Comparison of ENCODE assay signal across 7 mouse cellular contexts in the genomic region with DNA sequence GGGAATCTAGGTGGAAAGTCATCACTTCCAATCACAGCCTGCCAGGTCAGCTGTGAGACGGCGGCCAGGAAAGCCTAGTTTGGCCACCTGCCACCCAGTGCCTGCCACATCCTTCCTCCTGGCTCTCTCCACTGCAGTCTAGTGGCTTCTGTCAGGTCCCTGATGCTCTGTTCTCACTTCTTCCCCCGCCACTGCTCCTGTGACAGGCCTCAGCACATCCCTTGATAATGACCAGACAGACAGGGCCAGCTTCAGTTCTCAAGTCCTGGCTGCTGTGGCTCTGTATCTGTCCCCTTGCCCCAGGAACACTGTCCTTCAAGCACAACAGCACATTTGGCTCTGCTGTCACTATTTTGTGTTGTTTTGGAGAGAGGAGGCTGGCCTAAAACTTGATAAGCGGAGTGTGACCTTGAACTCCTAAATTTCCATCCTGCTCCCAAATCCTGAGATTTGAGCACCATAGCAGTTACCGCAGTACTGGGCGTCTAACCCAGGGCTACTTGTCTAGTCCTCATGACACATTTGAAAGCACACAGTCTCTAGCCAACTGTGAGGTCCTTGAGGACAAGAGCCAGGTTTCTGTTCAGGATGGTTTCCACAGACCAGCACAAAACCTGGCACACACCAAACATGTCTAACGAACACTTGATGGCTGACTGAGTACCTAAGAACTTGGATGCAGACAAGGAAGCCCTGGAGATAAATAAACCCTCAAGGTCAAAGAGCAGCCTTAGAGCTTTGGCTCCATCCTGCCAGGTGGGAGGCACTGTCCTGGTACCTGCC.
DNase-seq lines count a peak whose midpoint lies in the region; ATAC-seq lines count a peak whose summit lies in the region.

No protein-coding gene starts in this region.

- peaks cover 31% of the 10 kb centered on the region for H3K4me1 ChIP-seq in midbrain, embryonic 10.5 days
- peaks cover 5% of the 10 kb centered on the region for H3K4me1 ChIP-seq in midbrain, embryonic 16.5 days (ENCODE audit: control insufficient read depth, insufficient read depth, low read length)

- no peak for ATAC-seq in midbrain, embryonic 16.5 days

- no peak overlapping the region for H3K4me2 ChIP-seq in midbrain, embryonic 16.5 days (ENCODE audit: low read length)

- peak overlapping the region; percentile 17; the same call in 1 of the 2 replicates for H3K27ac ChIP-seq in midbrain, embryonic 10.5 days (replicated peaks)
- no peak overlapping the region for H3K27ac ChIP-seq in midbrain, embryonic 16.5 days (ENCODE audit: low read length)

- no peaks in the 10 kb centered on the region; the same call in 1 of the 2 replicates for H3K27me3 ChIP-seq in midbrain, embryonic 10.5 days (ENCODE audit: low read depth, poor library complexity, severe bottlenecking)
- H3K27me3 ChIP-seq in midbrain, embryonic 16.5 days (ENCODE audit: control insufficient read depth, insufficient read depth, low read depth, low read length), result no peaks in the 10 kb centered on the region

- H3K4me3 ChIP-seq in midbrain, embryonic 10.5 days, result no peak overlapping the region
- no peak overlapping the region for H3K4me3 ChIP-seq in midbrain, embryonic 16.5 days (ENCODE audit: low read depth, low read length)

- H3K36me3 ChIP-seq in midbrain, embryonic 10.5 days, result peaks cover 26% of the 10 kb centered on the region; the same call in 1 of the 2 replicates
- peaks cover 20% of the 10 kb centered on the region for H3K36me3 ChIP-seq in midbrain, embryonic 16.5 days (ENCODE audit: control insufficient read depth, insufficient read depth, low read length)

- H3K9me3 ChIP-seq in midbrain, embryonic 10.5 days (replicated peaks), result no peaks in the 10 kb centered on the region
- no peaks in the 10 kb centered on the region for H3K9me3 ChIP-seq in midbrain, embryonic 16.5 days (replicated peaks; ENCODE audit: control insufficient read depth, low read length, poor library complexity, severe bottlenecking)

- no peak overlapping the region for H3K9ac ChIP-seq in midbrain, embryonic 16.5 days (ENCODE audit: low read depth, low read length)

- intact Hi-C loops in gastrocnemius, postnatal 36 days (cut with DNase I), result no loop called here

- 88% methylated on average over 7 of the region's 7 CpGs for WGBS in midbrain, embryonic 10.5 days
- 86% methylated on average over 7 of the region's 7 CpGs for WGBS in midbrain, embryonic 16.5 days

- no peak for DNase-seq in midbrain, embryonic 10.5 days (ENCODE audit: low spot score)
- peak; percentile 82 for DNase-seq in cerebellum, adult 18-20 months
- peak; percentile 53 to 60 for DNase-seq in gastrocnemius, postnatal 36 days
- DNase-seq in kidney, postnatal 25 days, result peak; percentile 82 to 86
- DNase-seq in embryo, embryonic 10 days (ENCODE audit: low spot score), result no peak
- DNase-seq in urinary bladder, postnatal 25 days (ENCODE audit: low spot score), result no peak

Comparison
In these comparisons a context has a peak if more than half of its experiments do, and no peak if none do; other contexts are left out.
1. DNase-seq: peak in cerebellum, adult 18-20 months (2 of 2), gastrocnemius, postnatal 36 days (2 of 2) and kidney, postnatal 25 days (2 of 2); none in midbrain, embryonic 10.5 days (single experiment), embryo, embryonic 10 days (single experiment) and urinary bladder, postnatal 25 days (single experiment).